Mouse (Mus musculus): ENCODE results near the gene Btaf1.

Gene Btaf1

DNA sequence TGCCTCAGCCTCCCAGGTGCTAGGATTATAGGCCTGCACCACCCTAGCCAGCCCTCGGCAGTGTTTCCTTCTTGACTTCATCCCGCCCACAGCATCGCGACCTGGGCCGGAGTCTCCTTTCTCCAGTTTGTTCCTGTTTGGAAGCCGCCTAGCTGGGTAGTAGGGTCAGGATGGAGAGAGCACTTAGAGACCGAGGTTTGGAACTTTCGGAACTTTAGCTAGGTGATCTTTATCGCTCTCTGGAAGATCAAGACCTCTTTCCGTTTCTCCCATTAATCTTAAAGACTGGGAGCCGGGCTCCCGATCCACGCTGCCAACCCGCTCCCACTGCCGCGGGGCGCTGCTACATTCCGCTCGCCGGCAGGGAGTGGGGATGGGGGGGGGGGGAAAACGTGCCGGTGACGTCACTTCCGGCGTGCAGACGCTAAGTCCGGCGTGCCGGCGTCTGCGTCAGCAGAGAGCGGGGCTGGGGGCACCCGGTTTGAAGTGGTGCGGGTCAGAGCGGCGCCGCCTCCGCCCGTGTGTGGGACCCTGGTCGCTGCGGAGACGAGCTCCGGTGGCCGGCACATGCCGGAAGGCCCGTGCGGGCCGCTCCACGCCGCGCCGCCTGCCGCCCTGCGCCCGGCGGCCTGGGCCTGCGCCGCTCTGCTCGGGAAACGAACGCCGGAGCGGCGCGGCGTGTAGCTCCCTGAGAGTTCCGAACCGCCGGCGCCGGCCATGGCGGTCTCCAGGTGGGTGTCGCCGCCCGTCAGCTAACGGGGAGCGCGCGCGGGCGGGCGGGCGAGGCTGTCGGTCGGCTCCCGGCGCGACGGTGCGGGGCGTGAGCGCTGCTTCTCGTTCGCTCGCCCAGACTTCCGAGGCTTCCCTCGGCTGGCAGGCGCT lies at the start of gene Btaf1:
Gene Btaf1, plus strand, starts transcription at position 409 of the 882 bp plus-strand sequence.
- peak; percentile 92 to 95 for DNase-seq

DNA sequence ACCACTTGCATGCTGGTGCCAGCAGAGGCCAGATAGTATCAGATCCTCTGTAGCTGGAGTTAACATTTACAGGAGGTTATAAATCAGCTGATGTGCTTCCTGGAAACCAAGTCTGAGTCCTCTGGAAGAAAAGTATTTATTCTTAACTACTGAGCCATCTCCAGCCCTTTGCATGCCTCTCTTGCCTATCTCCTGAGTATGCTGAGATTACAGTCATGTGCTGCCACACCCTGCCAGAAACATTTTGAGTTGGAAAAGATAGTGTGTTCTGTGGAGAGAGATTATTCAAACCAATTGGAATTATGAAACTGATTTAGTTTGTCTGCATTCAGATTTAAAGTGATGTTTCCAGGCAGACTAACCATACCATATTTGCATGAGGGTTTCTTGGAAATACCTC lies 48.5 kb upstream of the Btaf1 start:
- DNase-seq: no peak

DNA sequence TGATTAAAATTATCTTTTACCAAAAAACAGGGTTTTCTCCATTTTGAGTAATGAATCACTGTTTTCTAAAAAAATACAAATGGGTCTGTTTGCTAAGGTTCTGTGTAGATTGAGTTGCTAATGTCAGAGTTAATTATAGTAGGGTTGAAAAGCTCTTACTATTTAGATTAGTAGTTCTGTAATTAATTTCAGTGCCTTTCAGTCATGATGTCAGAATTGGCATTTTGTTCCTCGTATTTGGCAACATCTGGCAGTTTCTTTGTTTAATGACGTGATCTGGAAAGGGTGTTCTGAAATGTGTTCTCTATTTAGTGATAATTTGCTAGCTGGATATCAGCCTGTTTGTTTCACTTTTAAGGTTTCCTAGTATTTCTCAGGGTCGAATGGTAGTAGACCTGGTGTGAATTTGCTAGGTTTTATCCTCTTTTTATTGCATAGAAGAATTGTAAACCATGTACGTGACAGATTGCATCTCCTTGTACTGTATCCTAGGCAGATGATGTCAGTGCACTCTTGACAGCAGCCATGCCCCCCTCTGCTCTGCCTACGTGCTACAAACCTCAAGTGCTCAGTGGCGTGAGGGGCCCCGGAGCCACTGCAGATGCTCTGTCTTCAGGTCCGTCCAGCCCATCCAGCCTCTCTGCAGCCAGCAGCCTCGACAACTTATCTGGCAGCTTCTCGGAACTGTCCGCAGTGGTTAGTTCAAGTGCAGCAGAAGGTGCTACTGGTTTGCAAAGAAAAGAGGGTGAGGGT lies 47.0 kb upstream of the Btaf1 start:
- no peak for DNase-seq

DNA sequence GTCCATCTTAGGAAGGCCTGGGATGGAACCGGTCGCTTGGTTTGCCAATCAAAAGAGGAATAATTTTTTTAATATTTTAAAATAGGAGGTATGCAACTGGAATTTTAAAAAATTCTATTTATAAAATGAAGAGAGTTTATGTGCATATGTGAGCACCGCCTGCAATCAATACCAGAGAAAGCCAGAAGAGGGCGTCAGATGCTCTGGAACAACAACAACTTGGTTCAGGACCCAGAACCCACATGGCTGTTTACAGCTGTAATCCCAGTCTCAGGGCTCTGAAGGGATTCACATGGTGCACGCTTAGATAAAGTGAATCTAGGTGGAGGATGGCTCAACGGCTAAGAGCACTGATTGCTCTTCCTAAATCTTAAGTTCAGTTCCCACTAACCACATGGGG lies 42.8 kb upstream of the Btaf1 start:
- DNase-seq: peak; percentile 49 to 67

DNA sequence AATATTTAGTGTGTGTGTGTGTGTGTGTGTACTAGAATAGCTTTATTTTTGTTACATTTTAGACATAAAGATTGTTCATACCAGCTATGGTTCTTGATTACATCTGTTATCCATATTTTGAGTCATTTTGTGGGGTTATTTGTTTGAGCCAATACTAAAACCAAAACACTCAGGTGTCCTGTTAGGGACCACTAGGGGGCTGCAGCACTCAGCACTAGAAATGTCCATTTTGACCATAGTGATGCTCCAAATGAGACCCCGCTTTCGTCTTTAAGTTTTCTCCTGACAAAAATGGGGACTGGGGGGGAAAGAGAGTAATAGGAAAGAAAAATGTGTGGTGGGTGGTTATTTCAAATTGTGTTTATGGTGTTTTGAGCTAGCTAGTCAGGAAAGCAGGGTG lies 39.6 kb upstream of the Btaf1 start:
- DNase-seq: peak; percentile 23 to 34

DNA sequence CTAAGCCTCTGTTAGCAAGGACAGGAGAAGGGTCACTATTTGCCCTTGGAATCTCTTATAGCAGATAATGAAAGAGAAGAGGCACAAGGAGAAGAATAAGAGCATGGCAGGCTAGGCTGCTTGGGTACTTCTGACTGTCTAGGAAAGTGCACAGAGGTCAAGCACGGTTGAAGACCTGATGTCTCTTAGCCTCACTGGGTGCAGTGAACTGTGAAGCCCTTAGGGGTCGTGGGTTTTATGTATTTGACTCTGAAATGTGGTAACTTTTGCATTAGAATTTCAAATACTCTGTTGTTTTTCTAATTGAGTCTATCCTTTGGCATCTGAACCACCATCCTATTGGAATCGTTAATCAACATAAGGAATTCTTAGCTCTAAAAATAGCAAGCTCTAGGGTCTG lies 38.2 kb upstream of the Btaf1 start:
- no peak for DNase-seq

DNA sequence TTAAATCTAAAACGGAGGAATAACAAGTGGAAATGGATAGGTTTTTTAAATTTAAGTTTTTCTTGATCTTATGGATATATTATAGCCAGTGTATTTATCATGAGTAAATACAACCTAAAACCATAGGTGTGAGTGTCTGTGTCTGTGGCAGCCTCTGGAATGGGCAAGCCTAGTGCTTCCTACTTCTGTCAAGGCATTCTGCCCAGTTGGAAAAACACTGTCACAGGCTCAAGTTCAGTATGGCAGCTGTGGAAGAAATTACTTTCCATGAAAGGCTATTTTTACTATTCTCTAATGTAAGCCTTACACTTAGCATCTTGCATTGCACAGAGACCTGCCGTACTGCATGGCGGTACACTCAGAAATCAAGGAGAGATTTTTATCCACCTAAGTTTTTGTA lies 34.1 kb upstream of the Btaf1 start:
- no peak for DNase-seq

DNA sequence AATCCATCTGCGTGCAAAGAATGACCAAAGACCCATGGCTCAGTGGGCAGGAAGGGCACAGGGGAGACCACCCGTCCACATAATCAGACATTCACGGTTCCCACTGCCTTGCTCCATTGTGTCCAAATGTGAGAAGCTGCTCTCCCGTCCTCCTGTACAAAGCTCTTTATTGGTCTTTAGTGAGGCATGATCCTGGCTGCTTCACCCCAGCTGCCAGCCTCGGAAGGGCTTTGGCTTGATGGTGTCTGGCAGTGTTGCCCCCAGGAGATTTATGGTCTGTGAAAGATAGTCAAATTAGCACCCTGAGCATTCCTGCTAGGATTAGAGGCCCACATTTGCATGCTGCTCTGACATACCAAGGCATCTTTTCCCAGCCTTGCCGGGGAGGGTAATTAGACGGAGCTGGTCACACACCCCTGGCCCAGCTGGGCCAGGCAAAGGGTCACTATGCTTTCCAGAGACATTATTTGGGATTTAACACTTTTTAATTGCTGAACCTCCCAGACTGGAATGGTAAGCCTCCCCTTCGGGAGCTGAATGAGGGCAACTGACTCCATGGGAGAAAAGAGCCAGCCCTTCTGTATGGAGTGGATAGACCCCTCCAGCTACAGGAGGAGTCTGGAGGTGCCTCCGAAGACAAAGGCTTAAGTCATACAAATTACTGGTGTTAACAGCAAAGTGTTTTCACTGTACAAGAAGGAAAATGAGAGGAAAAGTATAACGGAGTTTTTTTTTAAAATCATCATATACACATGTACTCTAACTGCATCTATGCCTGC lies 28.9 kb upstream of the Btaf1 start:
- DNase-seq: no peak

DNA sequence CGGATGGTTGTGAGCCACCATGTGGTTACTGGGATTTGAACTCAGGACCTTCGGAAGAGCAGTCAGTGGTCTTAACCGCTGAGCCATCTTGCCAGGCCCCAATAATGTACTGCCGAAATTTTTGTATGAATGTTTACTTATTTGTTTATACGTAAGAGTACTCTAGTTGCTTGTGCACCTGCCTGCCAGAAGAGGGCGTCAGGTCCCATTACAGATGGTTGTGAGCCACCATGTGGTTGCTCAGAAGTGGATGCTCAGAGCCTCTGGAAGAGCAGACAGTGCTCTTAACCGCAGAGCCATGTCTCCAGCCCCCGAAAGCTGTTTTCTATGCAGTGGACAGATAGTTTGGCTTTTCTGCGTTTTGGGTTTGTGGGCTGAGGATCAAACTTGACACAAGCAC lies 28.1 kb upstream of the Btaf1 start:
- peak; percentile 50 to 67 for DNase-seq

DNA sequence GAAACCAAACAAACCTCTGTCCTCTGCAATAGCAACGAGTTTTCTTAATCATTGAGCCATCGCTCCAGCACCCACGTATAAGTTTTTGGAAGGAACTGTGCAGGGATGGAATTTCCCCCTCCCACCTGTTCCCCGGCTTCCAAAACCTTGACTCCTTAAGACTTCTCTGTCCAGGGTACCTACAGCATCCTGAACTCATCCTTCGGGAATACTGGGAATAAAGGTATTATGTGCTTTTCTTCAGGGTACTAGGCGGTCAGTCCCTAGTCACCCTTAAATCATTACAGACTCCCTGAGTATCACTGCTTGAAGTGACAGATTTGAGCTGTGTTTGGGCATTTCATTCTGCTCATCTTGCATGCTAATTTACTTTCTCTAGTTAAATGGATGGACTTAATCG lies 22.5 kb upstream of the Btaf1 start:
- no peak for DNase-seq

DNA sequence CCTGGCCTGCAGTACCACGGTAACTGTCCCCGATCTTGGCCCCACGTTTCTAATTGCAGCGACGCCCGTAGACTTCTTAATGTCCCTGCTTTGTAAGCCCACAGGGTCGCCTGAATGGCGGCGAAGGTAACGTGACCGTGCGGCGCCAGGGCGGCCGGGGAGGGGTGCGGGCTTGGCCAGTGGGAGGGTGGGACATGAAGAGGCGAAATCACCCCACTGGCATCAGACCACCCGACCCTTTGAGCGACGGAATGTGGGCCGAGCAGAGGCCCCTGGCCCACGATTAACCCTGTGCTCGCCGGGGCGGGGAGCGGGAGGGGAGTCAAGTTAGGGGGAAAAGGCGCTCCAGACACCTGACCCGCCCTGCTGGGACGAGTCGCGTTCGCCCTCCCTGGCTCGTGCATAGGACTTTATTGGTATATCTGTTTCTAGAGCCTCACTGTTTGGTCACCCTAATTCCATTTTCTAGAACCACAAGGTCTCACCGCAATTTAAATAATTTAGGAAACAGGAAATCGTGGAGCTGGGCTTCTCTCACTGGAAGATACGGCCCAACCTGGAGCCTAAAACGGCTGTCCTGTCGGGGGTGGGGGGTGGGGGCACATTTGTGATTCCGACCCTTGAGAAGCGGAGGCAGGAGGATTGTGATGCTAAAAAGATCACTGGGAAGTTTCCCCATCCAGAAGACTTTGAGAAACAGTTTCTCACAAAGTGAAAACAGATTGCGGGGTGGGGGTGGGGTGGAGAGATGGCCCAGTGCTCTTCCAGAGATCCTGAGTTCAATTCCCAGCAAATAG lies 21.5 kb upstream of the Btaf1 start:
- DNase-seq: peak; percentile 76 to 78

DNA sequence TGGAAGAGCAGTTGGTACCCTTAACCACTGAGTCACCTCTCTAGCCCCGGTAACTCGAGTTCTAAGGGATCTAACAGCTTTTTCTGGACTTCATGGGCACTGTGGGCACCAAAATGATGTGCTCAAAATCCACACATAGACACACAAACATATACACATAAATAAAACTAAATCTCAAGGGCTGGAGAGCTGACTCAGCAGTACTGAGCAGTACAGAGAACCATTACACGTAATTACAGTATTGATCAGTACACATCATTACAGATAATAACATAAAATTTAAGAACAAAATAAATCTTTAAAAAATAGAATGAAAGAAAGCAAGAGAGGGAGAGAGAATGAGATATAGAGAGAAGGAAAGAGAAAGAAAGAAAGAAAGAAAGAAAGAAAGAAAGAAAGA lies 16.7 kb upstream of the Btaf1 start:
- DNase-seq: no peak

DNA sequence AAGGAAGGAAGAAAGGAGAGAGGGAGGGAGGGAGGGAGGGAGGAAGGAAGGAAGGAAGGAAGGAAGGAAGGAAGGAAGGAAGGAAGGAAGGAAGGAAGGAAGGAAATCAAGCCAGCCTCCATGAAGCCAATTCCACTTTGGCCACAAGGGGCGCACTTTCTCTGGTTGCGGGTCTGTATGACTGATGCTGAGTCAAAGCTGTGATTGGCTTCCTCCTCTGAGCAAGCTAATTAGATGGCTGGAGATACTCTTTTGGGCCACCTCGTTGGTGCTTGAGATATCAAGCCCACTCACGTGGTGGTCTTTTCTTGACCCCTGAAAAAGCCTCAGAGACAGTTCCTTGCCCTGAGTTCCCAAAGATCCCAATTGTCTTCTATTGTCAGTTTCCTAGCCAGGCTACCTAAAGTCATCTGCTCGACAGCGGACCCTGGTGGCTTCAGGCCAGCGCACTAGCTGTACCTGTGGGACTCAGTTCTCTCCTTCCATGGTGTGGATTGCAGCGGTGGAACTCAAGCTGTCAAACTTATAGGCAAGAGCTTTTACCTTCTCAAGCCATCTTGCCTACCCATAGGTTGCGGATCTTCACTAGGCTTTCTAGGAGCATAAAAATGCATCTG lies 16.1 kb upstream of the Btaf1 start:
- peak; percentile 81 to 92 for DNase-seq

DNA sequence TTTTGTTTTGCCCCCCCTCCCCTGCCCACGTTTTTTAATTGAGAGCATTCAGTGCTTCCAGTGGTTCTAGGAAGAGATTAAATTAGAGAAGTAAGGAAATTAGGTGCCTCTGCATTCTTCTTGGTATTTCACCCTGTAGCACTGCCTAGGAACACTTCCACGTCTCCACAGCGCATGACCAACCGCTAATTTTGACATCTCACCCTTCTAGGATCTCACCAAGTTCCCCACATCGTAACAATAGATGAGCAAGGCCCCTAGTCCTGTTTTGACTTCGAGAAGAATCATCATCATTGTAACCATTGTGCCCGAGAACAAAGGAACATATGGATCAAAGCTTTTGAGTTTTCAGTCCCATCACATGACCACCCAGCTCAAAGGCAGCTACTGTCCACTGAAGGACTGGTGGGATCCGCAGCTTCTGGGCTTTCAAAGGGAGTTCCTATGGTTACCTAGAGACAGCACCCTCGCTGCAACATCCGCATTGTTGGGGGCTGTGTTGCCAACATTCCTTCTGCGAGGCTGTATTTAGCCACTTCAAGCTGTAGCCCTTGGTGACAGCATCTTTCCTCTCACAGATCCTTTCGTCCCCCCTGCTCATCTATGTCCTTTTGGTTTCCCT lies 15.3 kb upstream of the Btaf1 start:
- no peak for DNase-seq

DNA sequence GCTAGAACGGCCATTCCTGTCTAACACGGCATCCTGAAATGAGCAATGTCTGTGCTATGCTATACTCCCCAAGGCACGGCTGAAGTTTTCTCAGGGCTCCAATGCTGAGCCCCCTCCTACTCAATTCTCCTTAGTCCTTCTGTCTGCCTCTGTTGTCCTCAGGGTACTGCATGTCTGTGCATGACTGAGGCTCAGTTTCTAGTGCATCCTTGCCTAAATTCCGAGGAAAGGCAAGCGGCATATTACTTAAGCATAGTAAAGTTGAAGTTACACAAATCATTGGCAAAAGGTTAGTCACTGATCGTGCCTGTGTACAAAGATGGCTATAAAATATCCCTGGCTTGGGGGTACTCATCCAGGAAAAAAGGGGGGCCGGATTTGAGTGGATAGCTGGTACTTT lies 12.8 kb upstream of the Btaf1 start:
- no peak for DNase-seq

DNA sequence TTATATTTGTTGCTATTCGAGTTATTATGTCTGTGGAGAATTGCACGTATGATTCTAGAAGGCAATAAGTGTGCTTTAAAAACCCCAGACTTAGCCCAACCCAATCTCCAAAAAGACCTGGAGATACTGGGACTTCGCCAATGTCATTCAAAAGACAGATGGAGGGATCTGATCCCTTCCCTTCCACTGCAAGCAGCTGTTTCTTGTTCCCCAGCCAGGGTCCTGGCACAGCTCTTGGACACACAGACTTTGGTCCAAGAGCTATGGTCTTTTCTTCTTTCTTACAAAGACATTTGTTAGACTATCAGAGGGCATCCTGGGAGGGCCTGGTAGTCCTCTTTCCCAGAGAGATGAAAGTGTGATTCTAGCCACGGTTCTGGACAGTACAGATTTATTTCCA lies 9.7 kb upstream of the Btaf1 start:
- peak; percentile 36 to 47 for DNase-seq

DNA sequence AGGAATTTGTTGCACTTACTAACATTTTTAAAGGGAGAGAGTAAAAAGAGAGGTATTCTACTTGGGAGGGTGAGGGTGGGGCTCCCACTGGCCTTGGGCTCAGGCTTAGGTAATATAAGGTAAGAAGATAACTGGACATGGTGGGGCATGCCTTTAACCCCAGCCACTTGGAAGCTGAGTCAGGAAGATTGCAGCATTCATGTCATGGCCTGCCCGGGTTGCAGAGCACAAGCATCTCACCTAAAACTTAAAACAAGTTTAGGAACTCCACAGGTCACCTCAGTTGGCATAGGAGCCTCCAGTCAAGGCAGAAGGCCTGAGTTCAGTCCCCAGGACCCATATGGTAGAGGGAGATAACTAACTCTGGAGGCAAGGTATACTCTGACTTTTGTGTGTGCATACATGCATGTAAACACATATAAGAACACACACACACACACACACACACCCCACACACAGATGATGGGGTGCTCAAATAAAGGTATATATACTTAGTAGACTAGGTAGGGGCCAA lies 8.9 kb upstream of the Btaf1 start:
- DNase-seq: no peak

DNA sequence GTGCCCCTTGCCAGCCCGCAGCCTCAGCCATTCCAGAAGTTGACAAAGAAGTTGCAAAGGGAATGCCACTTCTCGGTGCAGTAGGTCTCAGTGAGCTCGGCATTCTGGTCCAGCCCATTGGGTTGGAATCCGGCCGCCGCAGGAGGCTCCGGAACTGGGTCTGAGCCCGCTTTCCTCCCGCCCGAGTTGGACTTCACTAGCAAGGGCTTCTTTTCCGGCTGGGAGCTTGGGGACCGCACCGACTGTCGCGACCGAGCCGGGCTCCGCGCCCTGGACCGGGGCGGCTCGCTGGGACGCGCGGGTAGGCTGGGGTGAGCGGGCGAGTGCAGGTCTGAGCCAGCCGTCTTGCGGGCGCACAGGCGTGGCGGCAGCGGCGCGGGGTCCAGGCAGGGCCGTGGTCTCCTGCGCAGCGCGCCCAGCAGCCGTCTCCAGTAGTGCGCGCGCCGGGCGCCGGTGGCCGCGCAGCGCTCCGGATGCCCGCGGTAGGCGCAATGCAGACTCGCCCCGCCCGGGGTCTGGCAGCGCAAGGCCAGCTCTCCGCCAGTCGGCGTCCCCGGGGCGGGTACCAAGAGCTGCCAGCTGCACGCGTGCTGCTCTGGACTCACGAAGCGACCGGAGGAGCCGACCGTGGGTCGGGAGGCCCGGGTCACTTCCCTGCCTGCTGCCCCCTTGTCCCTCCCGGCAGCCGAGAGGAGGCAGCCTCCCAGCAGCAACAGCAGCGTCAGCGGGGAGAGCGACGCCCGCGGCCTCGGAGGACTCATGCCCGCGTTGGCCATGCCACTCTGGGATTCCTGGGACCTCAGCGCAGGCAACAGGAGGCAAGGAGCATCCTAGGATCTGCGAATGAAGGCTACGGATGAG lies 7.2 kb upstream of the Btaf1 start:
- peak; percentile 90 to 93 for DNase-seq

DNA sequence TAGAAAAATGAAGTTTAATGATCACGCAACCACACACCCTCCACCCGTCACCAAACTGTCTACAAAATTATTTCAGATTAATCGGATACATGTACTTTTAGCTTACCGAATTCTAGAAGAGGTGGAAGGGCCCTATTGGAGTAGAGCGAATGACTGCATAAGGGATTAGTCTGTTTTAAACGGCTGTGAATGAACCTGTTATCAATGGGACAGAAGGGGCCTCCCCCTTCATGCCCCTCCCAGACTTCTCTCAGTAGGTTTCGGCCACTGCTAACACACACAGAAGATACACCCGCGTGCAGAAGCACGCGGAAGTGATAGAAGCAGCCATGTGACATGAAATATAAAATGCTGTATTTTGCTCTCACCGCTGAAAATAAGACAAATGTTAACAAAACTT lies 6.4 kb upstream of the Btaf1 start, which contains the start of gene Fgfbp3:
Gene Fgfbp3, minus strand, starts transcription at position 150 of the 400 bp plus-strand sequence.
- DNase-seq: no peak

DNA sequence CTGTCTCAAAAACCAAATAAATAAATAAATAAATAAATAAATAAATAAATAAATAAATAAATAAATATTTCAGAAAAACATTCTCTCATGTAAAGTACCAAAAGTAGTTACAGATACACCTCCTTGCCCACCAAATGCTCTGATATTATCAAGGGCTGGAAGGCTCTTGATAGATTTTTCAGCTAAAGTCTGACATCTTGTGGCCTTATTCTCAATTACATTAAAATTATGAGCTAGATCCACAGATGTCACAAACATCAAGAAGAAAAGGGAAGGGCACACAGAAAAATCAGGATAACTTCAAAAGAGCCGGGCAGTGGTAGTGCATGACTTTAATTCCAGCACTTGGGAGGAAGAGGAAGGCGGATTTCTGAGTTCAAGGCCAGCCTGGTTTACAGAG lies 3.9 kb upstream of the Btaf1 start:
- DNase-seq: peak in 1 of 2 experiments; percentile 49
